Mouse (Mus musculus) megakaryocyte-erythroid progenitor cell, adult 5-6 weeks (primary cell): ENCODE measurements at regions not wholly inside any gene's neighbourhood (a gene's known extent, or its start where the extent isn't known, plus 50 kb on each side); places are given as distances from the start of the nearest gene placed in this dataset.

Experiments used
- ATAC-seq: replicated peaks from 2 replicates; pipeline ENCODE4 v1.8.0; 2016; ENCODE audit warnings: mild to moderate bottlenecking, inconsistent platforms; ENCODE audit not compliant: severe bottlenecking, poor library complexity, low FRiP score, low TSS enrichment

DNA sequence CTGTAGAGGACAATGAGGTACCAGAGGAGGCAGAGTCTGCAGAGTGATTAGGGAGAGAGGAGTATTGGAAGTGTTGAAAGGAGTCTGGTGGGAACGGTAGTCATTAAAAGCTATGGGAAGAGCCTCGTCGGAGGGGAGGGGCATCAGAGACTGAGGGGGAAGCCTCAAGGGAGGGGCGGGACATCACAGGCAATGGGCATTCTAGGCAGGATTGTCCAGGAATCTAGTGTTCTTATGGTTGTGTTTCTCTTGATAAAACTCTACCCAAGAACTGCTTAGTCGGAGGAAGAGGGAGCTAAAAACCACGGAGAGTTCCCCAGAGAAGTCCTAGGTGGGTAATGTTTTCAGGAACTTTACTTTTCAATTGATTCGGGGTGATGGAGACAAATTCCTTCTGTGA is 90.2 kb downstream of the Sec23ip start:
- no peak for ATAC-seq

DNA sequence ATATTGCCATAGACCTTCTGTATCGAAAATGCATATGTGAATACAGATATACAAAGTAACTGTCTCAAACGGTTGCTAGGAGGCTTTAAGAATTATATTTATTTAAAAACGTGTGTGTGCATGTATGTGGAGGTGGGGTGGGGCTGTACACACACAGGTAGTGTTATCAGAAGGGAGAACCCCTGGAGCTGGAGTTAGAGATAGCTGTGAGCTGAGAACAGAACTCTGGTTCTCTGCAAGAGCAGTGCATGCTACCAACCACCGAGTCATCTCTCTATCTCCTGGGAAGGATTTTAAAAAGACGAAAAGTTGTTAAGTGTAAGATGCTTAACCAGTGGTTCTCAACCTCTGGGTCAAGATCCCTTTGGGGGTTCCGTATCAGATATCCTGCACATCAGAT is 91.7 kb downstream of the Sec23ip start:
- ATAC-seq: no peak

DNA sequence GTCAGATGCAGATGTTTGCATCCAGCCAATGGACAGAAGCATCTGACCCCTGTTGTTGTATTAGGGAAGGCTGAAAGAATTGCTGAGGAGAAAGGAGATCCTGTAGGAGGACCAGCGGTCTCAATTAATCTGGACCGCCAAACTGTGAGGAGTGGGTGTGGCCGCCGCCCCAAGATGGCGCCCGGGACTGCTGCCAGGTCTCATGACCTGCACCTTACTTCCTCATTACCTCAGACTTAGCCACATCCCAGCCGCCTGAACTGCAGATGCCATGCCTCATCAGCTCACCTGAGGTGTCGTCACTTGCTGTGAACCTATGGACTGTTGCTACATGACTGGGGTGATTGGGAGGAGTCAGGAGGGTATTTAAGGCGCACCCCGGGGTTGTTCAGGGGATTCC is 97.8 kb downstream of the Sec23ip start:
- no peak for ATAC-seq

DNA sequence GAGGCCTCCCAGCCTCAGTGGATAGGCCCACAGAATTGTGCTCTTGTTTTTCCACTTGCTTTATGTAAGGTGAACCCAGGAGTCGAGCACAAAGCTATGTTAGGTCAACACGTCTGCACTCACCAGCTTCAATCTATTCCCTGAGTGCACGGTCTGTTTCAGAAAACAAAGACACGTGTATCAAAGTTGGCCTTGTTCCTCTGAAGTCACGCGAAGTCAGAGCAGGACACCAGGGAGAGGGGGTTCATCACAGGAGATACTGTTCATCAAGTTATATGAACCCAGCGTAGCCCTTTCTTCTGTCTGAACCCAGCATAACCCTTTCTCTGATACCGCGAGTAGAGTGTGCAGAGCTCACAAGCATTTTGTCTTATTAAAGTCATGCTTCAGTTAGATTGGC is 98.8 kb downstream of the Sec23ip start:
- no peak for ATAC-seq

- no peak for ATAC-seq
These were observed 104.5 kb downstream of the Sec23ip start for GRCm38 (mm10) chr7:128849261-128849660.

GRCm38 (mm10) chr7:128854193-128854592 is 109.5 kb downstream of the Sec23ip start:
- ATAC-seq: peak; percentile 79

GRCm38 (mm10) chr7:128854690-128855343 is 110.1 kb downstream of the Sec23ip start:
- peak; percentile 98 for ATAC-seq

DNA sequence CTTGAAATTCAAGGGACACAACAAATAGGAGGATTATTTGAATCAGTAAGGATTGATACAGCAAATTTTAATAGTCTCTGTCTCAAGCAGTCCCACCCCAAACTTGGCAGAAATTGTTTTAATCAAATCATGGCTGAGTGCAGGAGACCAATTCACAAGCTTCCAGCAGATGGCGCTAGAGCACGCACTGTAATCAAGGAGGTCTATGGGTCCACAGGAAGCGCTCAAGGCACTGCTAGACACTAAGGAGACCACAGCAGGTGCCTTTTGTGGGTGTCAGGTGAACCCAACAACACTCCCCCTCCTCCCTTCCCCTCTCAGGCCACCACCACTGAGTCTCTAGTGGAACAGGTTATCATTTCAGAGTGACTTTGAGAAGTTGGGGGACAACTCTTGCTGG is 115.4 kb downstream of the Sec23ip start:
- ATAC-seq: peak; percentile 92

DNA sequence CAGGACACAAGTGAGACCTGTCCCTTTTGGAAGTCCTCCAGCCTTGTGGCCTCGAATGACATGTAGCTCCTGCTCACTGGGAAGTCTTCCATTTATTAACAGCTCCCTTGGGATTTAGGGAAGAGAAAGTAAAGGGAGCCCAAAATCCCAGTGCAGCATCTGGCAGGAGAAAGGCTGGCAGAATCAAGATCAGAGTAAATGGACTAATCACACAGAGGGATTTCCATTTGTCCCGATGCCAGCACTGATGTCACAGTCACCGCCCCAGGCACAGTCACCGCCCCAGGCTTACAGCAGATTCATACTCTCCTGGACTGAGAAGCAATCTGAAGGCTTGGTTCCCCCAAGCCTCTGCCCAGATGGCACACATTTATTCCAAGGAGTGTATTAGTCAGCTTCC is 116.0 kb downstream of the Sec23ip start:
- no peak for ATAC-seq

GRCm38 (mm10) chr7:128861376-128861775 is 116.6 kb downstream of the Sec23ip start:
- no peak for ATAC-seq

GRCm38 (mm10) chr7:128868799-128869198 is 124.1 kb downstream of the Sec23ip start:
- no peak for ATAC-seq

DNA sequence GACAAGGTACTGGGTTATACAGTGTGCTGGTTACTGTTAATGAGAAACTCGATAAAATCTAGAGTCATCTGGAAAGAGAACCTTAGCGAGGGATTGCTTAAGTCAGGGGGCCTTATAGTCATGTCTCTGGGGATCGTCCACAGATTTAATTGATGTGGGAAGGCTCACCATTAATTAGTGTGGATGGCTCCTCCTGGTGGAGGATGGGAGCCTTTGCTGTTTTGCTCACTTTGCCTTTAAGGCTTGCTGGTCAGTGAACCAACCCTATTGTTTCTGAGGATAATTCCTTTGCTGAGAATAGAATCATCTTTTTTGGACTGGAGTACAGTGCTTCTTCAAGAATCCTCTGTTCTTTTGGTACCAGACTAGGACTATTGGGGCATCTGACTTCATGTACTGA is 139.3 kb downstream of the Sec23ip start:
- no peak for ATAC-seq

GRCm38 (mm10) chr7:128885551-128885950 is 140.8 kb downstream of the Sec23ip start:
- ATAC-seq: no peak

DNA sequence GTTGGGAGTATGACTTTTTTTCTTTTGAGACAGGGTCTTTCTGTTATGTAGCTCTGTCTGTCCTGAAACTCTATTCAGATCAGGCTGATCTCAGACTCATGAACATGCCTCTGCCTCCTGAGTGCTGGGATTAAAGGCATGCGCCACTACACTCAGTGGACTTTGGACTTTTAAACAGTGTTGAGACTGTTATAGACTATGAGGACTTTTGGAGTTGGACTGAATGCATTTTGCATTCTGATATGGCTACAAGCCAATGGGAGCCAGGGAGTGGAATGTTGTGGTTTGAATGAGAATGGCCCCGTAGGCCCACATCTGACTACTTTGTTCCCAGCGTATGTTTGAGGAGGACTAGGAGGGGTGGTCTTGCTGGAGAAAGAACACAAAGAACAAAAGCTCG is 165.4 kb downstream of the Sec23ip start:
- no peak for ATAC-seq

- no peak for ATAC-seq
These were observed 193.4 kb downstream of the Sec23ip start for GRCm38 (mm10) chr7:128937976-128938730.

DNA sequence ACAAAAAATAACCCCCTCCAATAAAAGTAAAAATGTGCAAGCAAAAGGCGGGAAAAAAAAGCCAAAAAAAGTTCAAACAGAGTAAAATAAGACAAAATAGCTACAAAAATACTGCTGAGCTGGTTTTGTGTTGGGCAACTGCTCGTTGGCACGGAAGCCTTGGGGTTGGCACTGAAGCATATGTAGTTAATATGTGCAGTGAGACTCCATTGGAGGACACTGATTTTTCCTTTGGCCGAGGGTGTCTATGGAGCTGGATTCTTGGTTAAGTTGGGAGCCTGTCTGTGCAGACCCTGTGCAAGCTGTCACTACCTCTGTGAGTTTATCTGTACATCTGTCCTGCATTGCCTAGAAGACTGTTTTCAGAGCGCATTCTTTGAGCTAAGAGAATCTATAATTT is 215.8 kb downstream of the Sec23ip start:
- ATAC-seq: no peak

DNA sequence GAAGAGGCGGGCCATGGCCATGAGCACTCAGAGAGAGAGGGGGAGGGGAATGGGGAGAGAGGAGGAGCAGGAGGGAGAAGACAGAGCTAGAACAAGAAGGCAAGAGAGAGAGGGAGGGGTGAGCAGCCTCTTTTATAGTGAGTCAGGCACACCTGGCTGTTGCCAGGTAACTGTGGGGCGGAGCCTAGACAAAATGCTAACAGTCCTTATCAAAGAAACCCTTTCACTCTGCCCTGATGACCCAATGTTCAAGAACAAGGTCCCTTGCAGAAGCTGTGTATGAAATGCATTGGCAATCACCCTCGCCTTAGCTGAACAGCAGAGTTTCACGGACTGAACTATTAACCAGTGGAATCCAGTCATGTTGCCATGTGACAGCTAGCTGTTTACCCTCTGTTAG is 235.2 kb downstream of the Sec23ip start:
- ATAC-seq: no peak

DNA sequence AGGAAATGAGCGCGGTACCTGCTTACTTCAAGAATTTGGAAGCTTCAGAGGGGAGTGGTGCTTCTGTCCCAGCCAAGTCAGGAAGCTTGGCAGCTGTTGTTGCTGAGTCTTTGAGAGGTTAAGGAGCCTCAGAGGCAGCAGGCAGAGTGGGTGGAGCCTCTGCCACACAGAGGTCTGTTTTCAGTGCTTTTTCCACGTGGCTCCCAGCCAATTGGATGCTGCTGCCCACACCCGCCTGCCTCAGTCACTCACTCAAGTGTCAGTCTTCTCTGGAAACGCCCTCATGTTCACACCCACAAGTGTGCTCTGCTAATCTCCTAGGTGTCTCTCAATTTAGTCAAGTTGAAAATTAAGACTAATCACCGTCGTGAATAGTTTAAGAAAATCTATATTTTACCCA is 236.1 kb downstream of the Sec23ip start:
- no peak for ATAC-seq

- ATAC-seq: no peak
These were observed 254.0 kb downstream of the Sec23ip start for GRCm38 (mm10) chr7:128998759-128999158.

GRCm38 (mm10) chr7:129002419-129002818 is 254.4 kb upstream of the Plpp4 start:
- no peak for ATAC-seq

DNA sequence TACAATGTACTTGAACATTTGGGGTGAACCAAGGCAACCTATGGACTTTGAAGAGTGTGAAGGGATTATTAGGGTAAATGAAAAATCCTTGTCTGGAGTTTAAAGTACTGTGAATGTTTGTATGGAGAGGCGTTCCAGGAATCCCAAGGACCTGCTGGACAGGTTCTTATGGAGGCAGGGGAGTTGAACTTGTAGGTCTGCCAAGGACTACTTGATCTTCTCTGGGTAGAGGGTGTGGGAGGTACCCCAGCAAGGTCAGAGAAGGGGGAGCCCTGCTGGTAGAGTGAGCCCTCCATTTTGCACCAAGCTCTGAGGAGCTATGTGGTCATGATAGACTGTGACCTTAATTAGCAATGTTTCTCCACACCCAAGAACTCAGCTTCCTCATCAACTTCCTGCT is 253.7 kb upstream of the Plpp4 start:
- no peak for ATAC-seq
